In the genomic region with DNA sequence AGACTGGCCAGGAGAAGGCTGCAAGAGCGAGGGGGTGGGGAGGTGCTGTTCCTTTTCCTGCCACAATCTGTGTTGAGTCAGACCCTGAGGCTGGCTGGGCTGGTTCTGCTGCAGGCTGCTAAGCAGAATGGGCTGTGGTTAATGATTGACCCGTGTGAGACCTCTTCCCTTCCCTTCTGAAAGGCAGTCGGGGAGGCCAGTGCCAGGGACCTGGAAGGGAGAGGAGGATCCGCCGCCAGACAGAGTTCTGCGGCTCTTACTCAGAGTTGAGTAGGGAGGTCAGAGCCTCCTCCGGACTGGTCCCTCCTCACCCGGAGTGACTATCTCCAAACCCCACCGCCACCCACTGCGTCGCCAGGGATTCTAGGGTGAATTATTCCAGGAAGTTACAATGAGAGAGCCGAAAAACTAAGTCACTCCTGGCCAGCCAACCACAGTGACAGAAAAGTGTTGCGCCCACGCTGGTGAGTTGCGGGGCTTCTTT, we compare ENCODE assay signal across 7 mouse cellular contexts. TPM values are rescaled to one million over a fixed set of nuclear protein-coding genes. Genes with fewer than 3 reads are reported as not detected.
DNase-seq lines count a peak whose midpoint lies in the region; ATAC-seq lines count a peak whose summit lies in the region.

A gene (plus strand): TSS at position 206 of the 484 bp plus-strand sequence.

- H3K9ac ChIP-seq in heart, embryonic 13.5 days, result peak within 1 kb of the TSS; percentile 47
- H3K9ac ChIP-seq in neural tube, embryonic 11.5 days (ENCODE audit: low read length), result no peak within 1 kb of the TSS

- H3K4me3 ChIP-seq in heart, embryonic 13.5 days, result peak within 1 kb of the TSS; percentile 29
- H3K4me3 ChIP-seq in limb, embryonic 10.5 days, result no peak within 1 kb of the TSS
- H3K4me3 ChIP-seq in neural tube, embryonic 11.5 days (ENCODE audit: low read depth, low read length), result no peak within 1 kb of the TSS

- no peaks in the 10 kb centered on the region for H3K27me3 ChIP-seq in heart, embryonic 13.5 days (replicated peaks)
- H3K27me3 ChIP-seq in limb, embryonic 10.5 days (ENCODE audit: low read depth, poor library complexity, severe bottlenecking), result no peaks in the 10 kb centered on the region
- H3K27me3 ChIP-seq in neural tube, embryonic 11.5 days (ENCODE audit: control insufficient read depth, insufficient read depth, low read length), result no peaks in the 10 kb centered on the region

- H3K36me3 ChIP-seq in heart, embryonic 13.5 days, result no peaks in the 10 kb centered on the region
- no peaks in the 10 kb centered on the region for H3K36me3 ChIP-seq in limb, embryonic 10.5 days
- no peaks in the 10 kb centered on the region for H3K36me3 ChIP-seq in neural tube, embryonic 11.5 days (ENCODE audit: control insufficient read depth, insufficient read depth, low read length)

- DNase-seq in embryo, embryonic 10.5 days (ENCODE audit: low spot score), result peak; percentile 26
- peak; percentile 34 for DNase-seq in limb, embryonic 10.5 days (ENCODE audit: low spot score)
- DNase-seq in neural tube, embryonic 11.5 days (ENCODE audit: low spot score), result peak; percentile 12
- no peak for DNase-seq in right cerebral cortex, adult 18-20 months
- DNase-seq in left cerebral cortex, adult 18-20 months (ENCODE audit: low spot score in 2 of 2), result no peak
- no peak for DNase-seq in layer of hippocampus, postnatal 10 days (ENCODE audit: low spot score in 2 of 2)

- H3K9me3 ChIP-seq in heart, embryonic 13.5 days, result no peaks in the 10 kb centered on the region
- H3K9me3 ChIP-seq in limb, embryonic 10.5 days (replicated peaks), result no peaks in the 10 kb centered on the region
- H3K9me3 ChIP-seq in neural tube, embryonic 11.5 days (ENCODE audit: control insufficient read depth, low read length), result no peaks in the 10 kb centered on the region

- H3K27ac ChIP-seq in heart, embryonic 13.5 days (replicated peaks), result peak within 1 kb of the TSS; percentile 69
- H3K27ac ChIP-seq in limb, embryonic 10.5 days, result no peak within 1 kb of the TSS
- H3K27ac ChIP-seq in neural tube, embryonic 11.5 days (ENCODE audit: low read depth, low read length), result no peak within 1 kb of the TSS

- peak within 1 kb of the TSS; percentile 53 for H3K4me2 ChIP-seq in heart, embryonic 13.5 days
- no peak within 1 kb of the TSS for H3K4me2 ChIP-seq in neural tube, embryonic 11.5 days (ENCODE audit: low read depth)

- 0 out of 2 replicates have a peak, but pooled peaks have one; percentile 30 for ATAC-seq in heart, embryonic 13.5 days (ENCODE audit: extremely low read depth, insufficient number of reproducible peaks, low FRiP score, low TSS enrichment)
- no peak; the same call in 1 of the 2 replicates for ATAC-seq in neural tube, embryonic 11.5 days (ENCODE audit: insufficient read depth, low FRiP score, low TSS enrichment)

- WGBS in heart, embryonic 13.5 days, result 28% methylated on average over 15 of the region's 15 CpGs
- WGBS in limb, embryonic 10.5 days, result 59% methylated on average over 15 of the region's 15 CpGs
- WGBS in neural tube, embryonic 11.5 days, result 42% methylated on average over 15 of the region's 15 CpGs

- H3K4me1 ChIP-seq in heart, embryonic 13.5 days, result peaks cover 48% of the 10 kb centered on the region
- H3K4me1 ChIP-seq in limb, embryonic 10.5 days, result peaks cover 4% of the 10 kb centered on the region; the same call in 1 of the 2 replicates
- H3K4me1 ChIP-seq in neural tube, embryonic 11.5 days (ENCODE audit: control insufficient read depth, insufficient read depth, low read length), result no peaks in the 10 kb centered on the region

RNA-seq across cellular contexts. Expression of the gene that starts here (rescaled TPM):
- polyA plus RNA-seq in heart, embryonic 13.5 days (2015; fragmentation: Nextera tagmentation; extraction: Ambion mirVana), result 1.6 and 2.2 TPM in 2 replicates
- 0.34 TPM in 1 of 2 replicates, not detected in the other for polyA plus RNA-seq in limb, embryonic 10.5 days (2016; fragmentation: Nextera tagmentation; extraction: Ambion mirVana)
- not detected in 2 replicates for polyA plus RNA-seq in neural tube, embryonic 11.5 days (2014; fragmentation: Nextera tagmentation; extraction: Ambion mirVana)
- not detected for total RNA-seq in left cerebral cortex, adult 18-20 months (2021)
- total RNA-seq in layer of hippocampus, postnatal 10 days (2021), result under 1 TPM; 0.39 to 0.40 TPM

Comparison
In these comparisons a context has a peak if more than half of its experiments do, and no peak if none do; other contexts are left out.
1. Peak in DNase-seq in limb, embryonic 10.5 days; RNA of the gene not detected or under 1 TPM.
2. Peak in DNase-seq in neural tube, embryonic 11.5 days; RNA of the gene not detected or under 1 TPM.